Mouse (Mus musculus) kidney, adult 2 months (tissue): ENCODE measurements at regions not wholly inside any gene's neighbourhood (a gene's known extent, or its start where the extent isn't known, plus 50 kb on each side); places are given as distances from the start of the nearest gene placed in this dataset.

Source experiments
- CTCF ChIP-seq: fragments of 200-500 bp; conservative IDR thresholded peaks from 2 replicates; pipeline ENCODE4 v1.5.1; 2011; ENCODE audit warnings: low read depth, mild to moderate bottlenecking, control low read depth, low read length, moderate library complexity, mixed read lengths; ENCODE audit not compliant: insufficient read depth, insufficient read length
- POLR2A ChIP-seq: fragments of 200-500 bp; IDR thresholded peaks from one replicate; pipeline ENCODE4 v1.6.1; 2011; ENCODE audit warnings: low read depth, low read length, control low read depth

DNA sequence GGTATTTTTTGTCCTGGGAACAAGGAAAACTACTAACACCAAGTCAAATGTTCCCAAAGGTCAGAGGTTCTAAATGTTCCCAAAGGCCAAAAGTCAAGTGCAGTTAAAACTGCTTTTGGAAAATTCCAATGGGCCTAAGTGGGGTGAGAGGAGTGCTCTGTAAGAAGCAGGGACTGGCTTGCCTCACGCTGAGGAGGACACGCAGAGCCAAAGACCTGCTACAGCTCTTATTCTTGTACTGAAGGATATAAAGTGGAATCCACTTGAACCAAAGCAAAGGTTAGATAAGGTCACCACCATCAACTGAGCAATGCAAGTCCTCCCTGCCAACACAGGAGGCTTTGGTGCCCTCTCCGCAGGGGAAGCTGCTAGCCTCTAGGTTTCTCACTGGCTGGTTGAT lies 260.3 kb upstream of the Prok2 start:
- TF ChIP-seq CTCF, result no peak
- no peak for TF ChIP-seq POLR2A
